Mouse (Mus musculus): ENCODE data around the gene Sec11a. TPM values are rescaled to one million over a fixed set of nuclear protein-coding genes. Genes with fewer than 3 reads are reported as not detected.
A peak's percentile ranks its signal among the peaks of the same experiment; 100 is the strongest.

The Sec11a gene
- polyA plus RNA-seq (2012; ENCODE audit: insufficient read depth, insufficient read length, low replicate concordance, missing spikeins), result not detected in 2 replicates

- Histone ChIP-seq H3K27ac (ENCODE audit: insufficient read depth, low read depth, low read length) (peak within 1 kb of the TSS; percentile 97), H3K4me3 (ENCODE audit: insufficient read depth, low read depth, low read length) (peak within 1 kb of the TSS; percentile 84), H3K4me1 (ENCODE audit: control insufficient read depth, insufficient read depth, low read length) (peaks cover 5% of the 10 kb centered on the region)
- 2% methylated on average over 44 of the region's 44 CpGs for WGBS
- TF ChIP-seq CTCF (IDR thresholded peaks at IDR 0.05; ENCODE audit: insufficient read depth, low read depth, low read length) (no peak), POLR2A (IDR thresholded peaks at IDR 0.05; ENCODE audit: insufficient read depth, low read depth, low read length) (peak; percentile 65)
These were observed at the start of gene Sec11a for GRCm38 (mm10) chr7:80947445-80948350. TSS of gene Sec11a (minus strand) at chr7:80947780.

- 55% methylated on average over 3 of the region's 3 CpGs for WGBS
- Histone ChIP-seq H3K27ac (ENCODE audit: insufficient read depth, low read depth, low read length) (no peak overlapping the region), H3K4me1 (ENCODE audit: control insufficient read depth, insufficient read depth, low read length) (peaks cover 6% of the 10 kb centered on the region; the same call in 1 of the 2 replicates), H3K4me3 (ENCODE audit: insufficient read depth, low read depth, low read length) (no peak overlapping the region)
- TF ChIP-seq POLR2A (IDR thresholded peaks at IDR 0.05; ENCODE audit: insufficient read depth, low read depth, low read length) (no peak), CTCF (IDR thresholded peaks at IDR 0.05; ENCODE audit: insufficient read depth, low read depth, low read length) (no peak)
These were observed 47.9 kb upstream of the Sec11a start for GRCm38 (mm10) chr7:80995266-80996146.

GRCm38 (mm10) chr7:80994663-80995005 lies 47.1 kb upstream of the Sec11a start:
- 20% methylated on average over 6 of the region's 6 CpGs for WGBS
- TF ChIP-seq CTCF (IDR thresholded peaks at IDR 0.05; ENCODE audit: insufficient read depth, low read depth, low read length), result no peak
- no peak for TF ChIP-seq POLR2A (IDR thresholded peaks at IDR 0.05; ENCODE audit: insufficient read depth, low read depth, low read length)
- H3K4me3 ChIP-seq (ENCODE audit: insufficient read depth, low read depth, low read length), result peak overlapping the region; percentile 100
- H3K4me1 ChIP-seq (ENCODE audit: control insufficient read depth, insufficient read depth, low read length), result peaks cover 6% of the 10 kb centered on the region; the same call in 1 of the 2 replicates
- no peak overlapping the region for H3K27ac ChIP-seq (ENCODE audit: insufficient read depth, low read depth, low read length)

GRCm38 (mm10) chr7:80993834-80994662 lies 46.5 kb upstream of the Sec11a start:
- Histone ChIP-seq H3K4me1 (ENCODE audit: control insufficient read depth, insufficient read depth, low read length) (peaks cover 6% of the 10 kb centered on the region; the same call in 1 of the 2 replicates), H3K27ac (ENCODE audit: insufficient read depth, low read depth, low read length) (peak overlapping the region; percentile 19; the same call in 1 of the 2 replicates), H3K4me3 (ENCODE audit: insufficient read depth, low read depth, low read length) (peak overlapping the region; percentile 100)
- WGBS, result 1% methylated on average over 57 of the region's 58 CpGs
- no peak for TF ChIP-seq CTCF (IDR thresholded peaks at IDR 0.05; ENCODE audit: insufficient read depth, low read depth, low read length)
- no peak for TF ChIP-seq POLR2A (IDR thresholded peaks at IDR 0.05; ENCODE audit: insufficient read depth, low read depth, low read length)

- H3K4me1 ChIP-seq (ENCODE audit: control insufficient read depth, insufficient read depth, low read length), result peaks cover 6% of the 10 kb centered on the region; the same call in 1 of the 2 replicates
- H3K27ac ChIP-seq (ENCODE audit: insufficient read depth, low read depth, low read length), result peak within 1 kb of the TSS; percentile 79
- WGBS, result 3% methylated on average over 85 of the region's 102 CpGs
- H3K4me3 ChIP-seq (ENCODE audit: insufficient read depth, low read depth, low read length), result peak within 1 kb of the TSS; percentile 100
- no peak for TF ChIP-seq CTCF (IDR thresholded peaks at IDR 0.05; ENCODE audit: insufficient read depth, low read depth, low read length)
- peak; percentile 15; the same call in 1 of the 2 replicates for TF ChIP-seq POLR2A (IDR thresholded peaks at IDR 0.05; ENCODE audit: insufficient read depth, low read depth, low read length)
These were observed 45.6 kb upstream of the Sec11a start, which contains the start of gene Zfp592 for GRCm38 (mm10) chr7:80992980-80993833. TSS of gene Zfp592 (plus strand) at chr7:80993681.

DNA sequence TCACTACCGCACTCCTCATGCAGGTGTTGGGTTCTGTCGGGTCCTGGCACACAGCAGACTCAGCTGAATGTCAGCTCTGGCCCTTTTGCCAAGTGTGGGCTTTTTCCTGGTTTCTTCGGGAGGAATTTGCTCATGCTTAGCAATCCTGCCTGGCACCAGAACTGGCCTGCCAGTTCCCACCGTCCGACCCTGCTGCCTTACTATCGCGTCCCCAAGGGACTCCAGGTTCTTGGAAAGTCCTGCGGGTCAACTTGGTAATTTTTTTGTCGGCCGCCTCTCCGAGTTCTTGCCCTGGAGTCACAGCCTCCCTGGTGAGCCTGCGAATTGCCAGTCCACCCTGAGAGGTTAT lies 45.0 kb upstream of the Sec11a start:
- H3K4me3 ChIP-seq (ENCODE audit: insufficient read depth, low read depth, low read length), result peak overlapping the region; percentile 100
- H3K27ac ChIP-seq (ENCODE audit: insufficient read depth, low read depth, low read length), result no peak overlapping the region
- TF ChIP-seq POLR2A (IDR thresholded peaks at IDR 0.05; ENCODE audit: insufficient read depth, low read depth, low read length) (no peak), CTCF (IDR thresholded peaks at IDR 0.05; ENCODE audit: insufficient read depth, low read depth, low read length) (no peak)
- under 1% methylated on average over 12 of the region's 12 CpGs for WGBS
- peaks cover 6% of the 10 kb centered on the region; the same call in 1 of the 2 replicates for H3K4me1 ChIP-seq (ENCODE audit: control insufficient read depth, insufficient read depth, low read length)

GRCm38 (mm10) chr7:80992063-80992462 lies 44.5 kb upstream of the Sec11a start:
- WGBS, result 55% methylated on average over 6 of the region's 6 CpGs
- H3K27ac ChIP-seq (ENCODE audit: insufficient read depth, low read depth, low read length), result no peak overlapping the region
- TF ChIP-seq CTCF (IDR thresholded peaks at IDR 0.05; ENCODE audit: insufficient read depth, low read depth, low read length), result no peak
- TF ChIP-seq POLR2A (IDR thresholded peaks at IDR 0.05; ENCODE audit: insufficient read depth, low read depth, low read length), result no peak

More at GRCm38 (mm10) chr7:80992063-80992462, 44.5 kb upstream of the Sec11a start:
- peaks cover 6% of the 10 kb centered on the region; the same call in 1 of the 2 replicates for H3K4me1 ChIP-seq (ENCODE audit: control insufficient read depth, insufficient read depth, low read length)
- no peak overlapping the region for H3K4me3 ChIP-seq (ENCODE audit: insufficient read depth, low read depth, low read length)

All from olfactory bulb, adult 2 months (tissue).